Mouse (Mus musculus) frontal cortex, postnatal 14 days (tissue): ENCODE data around the gene Synm.

ENCODE experiments used
- DNase-seq, 2 experiments: peaks; one replicate each; pipeline ENCODE4 v3.0.0; 2022; ENCODE audit warnings: low spot score in 2 of 2

The Synm gene

DNA sequence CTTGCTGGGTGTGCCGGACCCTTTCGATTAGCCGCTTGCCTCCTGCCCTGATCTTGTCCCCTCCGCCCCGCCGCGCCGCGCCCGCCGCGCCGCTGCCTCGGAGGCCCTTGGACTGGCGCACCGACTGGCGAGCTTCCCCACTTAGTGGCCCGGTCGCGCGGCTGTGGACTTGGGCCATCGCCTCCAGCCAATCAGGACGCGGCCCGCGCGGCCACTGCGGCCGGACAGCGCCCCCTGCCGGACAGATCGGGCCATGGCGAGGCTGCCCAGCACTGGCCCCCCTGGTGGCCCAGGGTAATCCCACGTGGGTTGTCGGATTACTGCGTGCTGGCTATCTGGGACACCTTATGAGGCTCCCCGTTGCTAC, at the start of gene Synm:
Gene Synm, minus strand, starts transcription at position 114 of the 367 bp plus-strand sequence.
- peak; percentile 76 to 90 for DNase-seq

- DNase-seq, result no peak
These were observed 44.3 kb upstream of the Synm start for GRCm38 (mm10) chr7:67803857-67804215.

DNA sequence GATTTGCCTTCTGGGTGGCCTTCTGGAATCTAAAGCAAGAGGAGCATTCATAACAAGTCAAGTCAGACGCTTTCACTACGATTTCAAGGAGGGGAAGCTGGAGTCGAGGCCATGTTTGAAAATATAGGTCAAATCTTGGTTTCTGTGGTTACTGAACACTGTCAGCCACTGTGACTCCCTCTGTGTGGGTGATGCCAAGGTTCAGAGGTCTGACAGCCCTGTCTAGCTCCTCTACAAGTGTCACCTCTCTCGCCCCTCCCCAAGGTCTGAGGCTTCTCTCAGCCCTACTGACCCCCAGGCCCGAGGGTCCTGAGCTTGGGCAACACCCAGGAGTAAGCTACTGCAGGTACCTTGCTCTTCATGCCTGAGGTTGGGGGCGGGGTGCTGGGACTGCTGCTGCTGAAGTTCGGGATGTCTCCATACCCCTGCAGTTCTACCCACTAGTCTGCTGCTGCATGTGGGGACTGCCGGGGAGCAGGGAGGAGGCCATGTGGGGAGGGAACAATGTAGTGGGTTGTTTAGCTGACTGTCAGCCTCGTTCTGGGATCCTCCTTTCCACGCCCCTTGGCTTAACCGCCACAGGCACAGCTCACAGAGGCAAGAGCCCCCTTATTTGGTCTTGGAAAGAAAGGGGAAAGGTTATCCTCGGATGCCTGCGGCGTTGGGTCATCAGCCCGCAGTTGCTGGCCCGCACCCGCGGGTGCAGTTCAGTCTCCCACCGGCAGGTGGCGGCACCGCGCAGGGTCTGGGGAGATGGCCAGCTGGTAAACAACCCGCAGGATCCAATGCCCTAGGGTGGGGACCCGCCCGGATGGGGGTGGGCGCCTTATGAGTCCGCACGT, 43.7 kb upstream of the Synm start:
- DNase-seq, result peak; percentile 44 to 77

- no peak for DNase-seq
These were observed 41.5 kb upstream of the Synm start for GRCm38 (mm10) chr7:67801022-67801421.

DNA sequence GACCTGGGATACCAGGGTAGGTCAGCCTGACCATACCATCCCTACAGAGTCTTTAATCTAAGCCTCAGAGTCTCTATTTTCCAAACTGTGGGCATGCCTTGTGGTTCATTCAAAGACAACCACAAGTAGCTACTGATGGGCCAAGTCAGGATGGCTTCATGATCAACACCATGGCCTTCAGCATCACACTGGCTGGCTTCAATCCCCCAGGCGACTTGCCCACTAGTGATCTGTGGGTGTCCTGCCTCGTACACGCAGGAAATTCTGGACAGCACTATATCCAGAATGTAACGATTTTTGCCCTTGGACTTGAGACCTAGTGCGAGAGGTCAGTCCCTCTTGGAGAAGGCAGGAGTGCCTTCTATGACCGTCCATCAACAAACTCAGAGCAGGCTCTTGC, 41.0 kb upstream of the Synm start:
- no peak for DNase-seq

GRCm38 (mm10) chr7:67798476-67798875, 38.9 kb upstream of the Synm start:
- DNase-seq, result no peak

GRCm38 (mm10) chr7:67797065-67797464, 37.5 kb upstream of the Synm start:
- DNase-seq, result no peak

DNA sequence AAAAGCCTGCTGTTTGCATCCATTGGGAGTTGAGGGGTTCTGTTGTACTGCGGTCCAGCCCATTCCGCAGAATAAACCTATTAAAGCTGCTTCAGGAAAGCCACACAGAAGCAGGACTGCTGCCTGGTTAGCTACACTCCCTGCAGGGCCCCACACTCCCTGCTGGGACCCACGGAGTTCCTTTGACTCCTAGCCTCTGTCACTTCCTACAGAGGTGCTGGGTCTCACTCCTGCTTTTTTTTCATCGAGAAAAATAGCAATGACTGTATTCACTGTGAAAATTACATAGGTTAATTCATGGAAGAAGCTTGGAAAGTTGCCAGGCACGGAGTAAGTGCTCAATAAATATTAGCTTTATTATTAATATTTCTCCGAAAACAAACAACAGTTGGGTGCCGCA, 33.9 kb upstream of the Synm start:
- DNase-seq, result no peak

DNA sequence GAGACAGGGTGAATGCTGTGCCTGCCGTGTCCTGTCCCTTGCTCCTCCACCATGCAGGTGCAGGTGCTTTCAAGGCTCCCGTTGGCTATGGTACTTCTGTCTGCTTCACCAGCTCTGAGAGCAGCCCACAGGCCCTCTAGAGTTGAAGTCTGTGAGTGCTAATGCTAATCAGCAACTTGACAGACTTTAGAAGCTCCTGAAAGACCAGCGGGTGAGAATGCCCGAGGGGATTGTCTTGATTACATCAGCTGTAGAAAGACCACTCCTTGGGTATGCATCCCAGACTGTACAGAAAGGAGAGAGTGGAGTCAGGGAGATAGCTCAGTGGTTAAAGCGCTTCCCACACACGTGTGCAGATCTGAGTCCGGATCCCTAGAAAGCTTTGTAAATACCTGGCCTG, 31.7 kb upstream of the Synm start:
- no peak for DNase-seq

DNA sequence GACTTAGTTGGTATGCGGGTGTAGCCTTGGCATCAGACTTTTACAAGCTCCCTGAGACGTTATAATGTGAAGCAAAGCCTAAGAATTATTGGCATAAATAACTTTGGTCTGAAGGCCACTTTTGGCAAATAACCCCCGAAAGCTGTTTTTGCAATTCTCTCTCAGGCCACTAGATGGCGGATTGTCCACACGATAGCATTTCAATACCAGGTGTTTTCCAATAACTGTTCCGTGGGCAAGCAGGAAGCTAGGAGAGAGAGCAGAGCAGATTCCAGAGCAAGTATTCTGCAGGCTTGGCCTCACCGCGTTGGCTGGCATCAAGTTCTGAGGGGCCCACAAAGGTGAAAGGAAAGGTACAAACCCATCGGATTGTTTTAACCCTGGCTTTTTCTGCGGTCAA, 29.2 kb upstream of the Synm start:
- peak; percentile 24 to 65 for DNase-seq

GRCm38 (mm10) chr7:67787861-67788260, 28.3 kb upstream of the Synm start:
- DNase-seq, result no peak

DNA sequence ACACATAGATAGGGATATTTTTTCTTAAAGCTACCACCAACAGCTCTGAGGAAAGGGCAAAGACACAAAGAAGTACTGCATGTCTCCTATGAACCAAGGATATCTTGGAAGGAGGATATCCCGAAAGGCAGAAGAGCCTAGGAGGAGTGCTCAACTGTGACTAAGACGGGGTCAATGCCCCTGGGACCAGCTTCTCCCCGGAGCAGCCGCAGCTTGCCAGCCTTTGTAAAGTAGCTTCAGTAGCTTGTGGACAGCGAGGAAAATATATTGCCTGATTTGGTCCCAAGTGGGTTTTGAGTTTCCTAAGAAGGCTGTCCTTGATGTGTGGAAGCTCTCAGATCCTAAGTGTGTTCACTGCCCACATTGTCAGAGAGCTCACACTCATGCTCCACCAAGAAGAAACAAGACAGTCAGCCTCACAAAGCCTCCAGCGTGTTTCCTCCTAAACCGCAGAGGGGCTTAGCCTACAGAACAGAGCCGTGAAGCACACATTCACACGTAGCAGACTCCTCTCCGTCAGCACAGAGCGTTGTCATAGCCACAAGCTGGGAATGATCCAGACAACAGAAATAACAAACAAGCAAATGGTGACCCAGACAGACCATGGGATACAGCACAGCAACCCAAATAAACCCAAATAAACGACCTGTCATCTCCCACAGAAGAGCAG, 17.2 kb upstream of the Synm start:
- DNase-seq, result no peak

DNA sequence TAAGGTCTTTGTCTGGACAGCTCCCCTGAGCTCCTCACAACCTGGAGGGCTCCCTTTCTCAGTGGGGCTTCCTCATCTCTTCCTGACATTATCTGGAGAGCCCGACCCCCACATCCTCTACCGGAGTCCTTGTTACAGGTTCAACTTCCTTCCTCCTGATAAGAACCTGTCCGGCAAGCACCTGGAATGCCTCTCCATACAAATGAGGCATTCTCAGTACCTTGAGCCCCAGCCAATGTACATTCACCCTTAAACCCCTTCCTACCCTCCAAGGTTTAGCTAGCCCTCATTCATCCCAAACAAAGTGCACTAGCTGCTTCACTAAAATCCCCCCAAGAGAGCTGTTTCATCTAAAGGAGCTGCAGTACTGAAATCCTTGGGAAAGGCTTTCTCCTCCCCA, 16.1 kb upstream of the Synm start:
- no peak for DNase-seq

DNA sequence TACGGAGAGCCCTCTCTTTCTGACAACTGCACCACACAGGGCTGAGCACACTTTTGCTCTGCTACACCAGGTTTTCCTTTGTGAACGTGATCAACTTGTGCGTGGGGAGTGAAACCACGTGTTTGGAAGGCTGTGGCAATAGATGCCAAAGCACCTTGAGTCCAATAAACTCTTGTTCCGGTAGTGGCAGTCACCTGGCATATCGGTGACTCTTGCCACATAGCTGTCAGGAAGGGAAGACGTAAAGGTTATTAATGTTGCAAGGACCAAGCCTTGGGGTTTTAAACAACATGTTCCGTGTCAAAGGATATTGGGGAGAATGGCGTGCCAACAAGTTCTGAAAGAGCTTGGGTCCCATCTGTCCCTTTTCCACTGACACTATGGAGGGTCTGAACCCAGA, 12.7 kb upstream of the Synm start:
- no peak for DNase-seq

- no peak for DNase-seq
These were observed 9.9 kb upstream of the Synm start for GRCm38 (mm10) chr7:67769487-67769886.

- DNase-seq, result no peak
These were observed 8.6 kb upstream of the Synm start for GRCm38 (mm10) chr7:67768125-67768524.

DNA sequence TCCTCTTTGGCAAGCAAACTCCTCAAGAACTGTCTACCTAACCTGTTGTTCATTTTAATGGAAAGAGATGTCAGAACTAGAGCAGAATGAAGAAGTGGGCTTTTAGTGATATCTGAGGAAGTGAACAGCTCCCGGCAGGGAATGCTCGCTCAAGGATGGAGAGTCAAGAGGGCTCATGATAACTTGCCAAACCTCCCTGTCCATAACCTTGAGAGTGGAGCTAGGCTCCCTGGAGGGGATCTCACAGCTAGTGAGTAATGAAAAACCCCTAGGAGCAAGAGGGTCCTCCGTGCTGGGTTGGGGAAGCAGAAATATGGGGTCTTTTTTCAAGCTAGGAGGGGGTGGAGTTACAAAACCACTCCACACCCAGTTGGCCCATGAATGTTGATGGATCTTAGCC, 4.1 kb upstream of the Synm start:
- no peak for DNase-seq

DNA sequence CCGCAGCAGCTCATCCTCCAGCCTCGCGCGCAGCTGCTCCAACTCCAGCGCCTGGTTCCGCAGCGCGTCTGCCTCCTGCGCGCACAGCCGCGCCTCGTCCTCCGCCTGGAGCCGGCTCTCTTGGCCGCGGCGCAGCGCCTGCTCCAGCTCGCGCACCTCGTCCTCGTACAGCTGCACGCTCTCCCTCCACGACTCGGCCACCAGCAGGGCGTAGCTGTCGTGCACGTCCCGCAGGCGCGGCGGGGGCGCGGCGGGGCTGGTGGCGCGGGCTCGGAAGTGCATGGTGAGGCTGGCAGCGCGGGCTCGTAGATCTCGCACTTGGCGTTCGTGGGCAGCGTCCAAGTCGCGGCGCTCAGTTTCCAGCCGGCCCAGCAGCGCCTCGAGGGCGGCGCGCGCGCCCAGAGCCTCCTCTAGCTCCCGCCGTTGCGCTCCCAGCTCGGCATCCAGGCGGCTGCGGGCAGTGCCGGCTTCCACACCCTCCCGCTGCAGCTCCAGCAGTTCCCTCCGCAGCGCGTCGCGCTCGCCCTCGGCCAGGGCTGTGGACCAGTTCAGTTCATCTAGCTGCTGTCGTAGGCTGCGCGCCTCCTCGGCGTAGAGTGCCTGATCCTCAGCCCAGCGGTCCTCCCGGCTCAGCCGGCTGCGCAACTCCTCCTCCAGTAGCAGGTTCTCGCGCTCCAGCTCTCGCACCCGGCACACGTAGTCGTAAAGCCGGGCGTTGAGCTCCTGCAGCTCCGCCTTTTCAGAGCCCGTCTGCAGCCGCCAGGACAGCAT, 499 bp downstream of the Synm start:
- DNase-seq, result peak; percentile 58 to 62

DNA sequence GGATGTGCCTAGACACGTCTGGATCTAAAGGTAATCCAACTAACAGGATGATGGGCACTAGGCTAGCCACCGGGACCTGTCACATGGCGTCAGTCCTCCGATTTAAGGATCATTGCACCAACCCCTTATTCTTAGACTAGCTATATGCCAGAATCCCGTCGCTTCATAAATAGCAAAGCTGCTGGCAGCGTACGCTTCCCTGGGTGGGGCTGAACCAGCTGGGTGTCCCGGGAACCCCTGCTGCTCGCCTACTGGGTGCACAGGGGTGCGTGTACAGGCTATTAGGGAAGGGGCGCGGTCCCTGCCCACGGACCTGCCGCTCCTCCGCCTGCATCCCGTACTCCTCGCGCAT, 1.1 kb downstream of the Synm start:
- peak in 1 of 2 experiments; percentile 25 for DNase-seq

DNA sequence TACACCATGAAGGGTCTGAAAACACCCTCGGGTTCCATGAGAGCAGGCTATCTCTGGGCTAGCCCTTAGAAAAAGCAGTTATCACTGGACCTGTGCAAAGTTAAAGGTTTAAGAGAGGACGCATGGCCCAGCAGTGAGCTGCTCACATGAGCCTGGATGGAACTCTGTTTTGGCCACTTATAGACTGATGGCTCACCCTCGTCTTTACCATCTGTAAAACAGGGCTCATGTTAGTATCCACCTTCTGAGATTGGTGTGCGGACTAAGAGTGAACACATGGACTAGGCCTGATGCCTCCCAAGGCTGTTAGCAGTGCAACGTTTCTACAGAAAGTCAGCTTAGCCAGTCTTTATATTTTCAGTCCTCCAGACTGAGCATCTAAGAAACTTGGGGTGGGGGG, 2.9 kb downstream of the Synm start:
- DNase-seq, result no peak

DNA sequence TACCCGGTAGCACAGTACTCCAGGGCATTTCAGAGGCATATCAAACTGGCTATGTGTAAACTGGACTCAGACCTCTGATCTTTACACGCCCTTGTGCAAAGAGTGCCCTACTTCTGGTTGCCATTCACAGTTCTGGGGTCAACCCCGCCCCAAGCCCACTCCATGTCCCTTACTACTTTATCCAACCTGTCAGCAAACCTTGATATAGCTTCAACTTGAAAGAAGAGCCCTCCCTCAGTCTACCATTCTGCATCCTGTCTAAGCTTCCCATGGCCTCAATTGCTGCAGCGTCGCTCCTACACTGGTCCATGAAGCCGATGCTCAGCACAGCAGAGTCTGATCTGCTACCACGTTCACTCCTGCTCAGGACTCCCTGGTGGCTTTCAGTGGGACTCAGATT, 4.2 kb downstream of the Synm start:
- no peak for DNase-seq

GRCm38 (mm10) chr7:67754606-67755005, 4.9 kb downstream of the Synm start:
- no peak for DNase-seq
